Mouse (Mus musculus) hindbrain, embryonic 10.5 days (tissue): ENCODE measurements around the gene Nr4a3. TPM values are rescaled to one million over a fixed set of nuclear protein-coding genes. Genes with fewer than 3 reads are reported as not detected.

Source experiments
- DNase-seq: peaks from one replicate; pipeline ENCODE4 v3.0.0-alpha.2; 2017; ENCODE audit warnings: low spot score
- H3K27ac ChIP-seq: fragments of 300-500 bp; sonication (generic); 2 replicates; pipeline ENCODE4 v1.5.1; 2016; ENCODE audit warnings: mild to moderate bottlenecking, moderate library complexity
- H3K27me3 ChIP-seq: fragments of 300-500 bp; sonication (generic); 2 replicates; pipeline ENCODE4 v1.6.1; 2016; ENCODE audit warnings: mild to moderate bottlenecking; ENCODE audit not compliant: poor library complexity, insufficient read depth, severe bottlenecking
- H3K36me3 ChIP-seq: fragments of 300-500 bp; sonication (generic); 2 replicates; pipeline ENCODE4 v1.6.1; 2016; ENCODE audit warnings: mild to moderate bottlenecking, moderate library complexity
- H3K4me1 ChIP-seq: fragments of 300-500 bp; sonication (generic); replicated peaks from 2 replicates; pipeline ENCODE4 v1.6.1; 2016; ENCODE audit warnings: mild to moderate bottlenecking
- H3K4me3 ChIP-seq: fragments of 300-500 bp; sonication (generic); 2 replicates; pipeline ENCODE4 v1.5.1; 2016; ENCODE audit warnings: mild to moderate bottlenecking, moderate library complexity
- H3K9me3 ChIP-seq: fragments of 300-500 bp; sonication (generic); 2 replicates; pipeline ENCODE4 v1.6.1; 2016; ENCODE audit warnings: mild to moderate bottlenecking, moderate library complexity
- WGBS: fragments of 180-500 bp; shearing (Covaris S2); methylation state at CpG from one replicate; pipeline ENCODE4 v1.1.7; 2016; 5-methylcytosine and 5-hydroxymethylcytosine counted together
- polyA plus RNA-seq: library from polyadenylated mRNA; unstranded; fragments of >200 nt; fragmentation: Nextera tagmentation; extraction: Ambion mirVana; gene quantifications from 2 replicates; pipeline ENCODE4 v1.2.1, GENCODE M21; 2016

The Nr4a3 gene
- polyA plus RNA-seq, 1 experiment from 2014 or later, result 1.2 TPM

DNA sequence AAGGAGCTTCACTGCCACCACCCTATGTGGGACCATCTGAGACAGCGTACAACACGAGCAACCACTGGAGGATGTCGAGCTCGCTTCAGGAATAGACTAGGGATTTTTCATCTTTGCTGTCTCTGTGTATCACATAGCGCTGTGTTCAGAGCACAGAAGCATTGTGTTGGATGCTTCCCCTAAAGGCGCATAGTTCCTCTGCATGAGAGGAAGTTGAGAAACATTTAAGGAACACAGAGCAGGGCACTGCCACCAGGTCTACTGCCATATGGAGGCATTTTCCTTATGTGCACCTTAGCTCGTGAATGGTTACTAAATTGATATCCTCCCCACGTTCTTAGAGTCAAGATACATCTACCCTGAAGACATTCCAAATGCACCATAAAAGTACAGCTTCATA lies 55.3 kb downstream of the Nr4a3 start:
- 86% methylated on average over 8 of the region's 8 CpGs for WGBS
- H3K36me3 ChIP-seq, result no peaks in the 10 kb centered on the region
- no peak for DNase-seq
- H3K9me3 ChIP-seq, result no peaks in the 10 kb centered on the region
- H3K27me3 ChIP-seq, result no peaks in the 10 kb centered on the region
- H3K27ac ChIP-seq, result no peak overlapping the region
- H3K4me3 ChIP-seq, result no peak overlapping the region
- no peaks in the 10 kb centered on the region for H3K4me1 ChIP-seq

DNA sequence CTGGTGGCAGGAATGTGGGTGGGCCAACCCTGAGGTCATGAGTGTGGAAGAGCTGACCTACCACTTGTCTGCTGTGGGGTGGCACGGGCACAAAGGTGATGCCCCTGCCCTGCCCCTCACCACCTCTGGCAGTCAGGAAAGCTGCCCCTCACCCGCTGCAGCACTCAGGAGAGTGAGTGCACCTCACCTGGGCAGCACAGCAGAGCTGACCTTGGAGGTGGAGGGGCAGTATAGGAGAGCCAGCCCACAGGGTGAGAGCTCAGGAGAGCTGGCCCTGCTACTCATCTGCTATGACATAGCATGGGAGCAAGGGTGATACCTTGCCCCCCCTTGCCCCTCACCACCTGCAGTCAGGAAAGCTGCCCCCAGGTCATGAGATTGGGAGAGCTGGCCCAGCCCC lies 57.0 kb downstream of the Nr4a3 start:
- 75% methylated on average over 2 of the region's 2 CpGs for WGBS

DNA sequence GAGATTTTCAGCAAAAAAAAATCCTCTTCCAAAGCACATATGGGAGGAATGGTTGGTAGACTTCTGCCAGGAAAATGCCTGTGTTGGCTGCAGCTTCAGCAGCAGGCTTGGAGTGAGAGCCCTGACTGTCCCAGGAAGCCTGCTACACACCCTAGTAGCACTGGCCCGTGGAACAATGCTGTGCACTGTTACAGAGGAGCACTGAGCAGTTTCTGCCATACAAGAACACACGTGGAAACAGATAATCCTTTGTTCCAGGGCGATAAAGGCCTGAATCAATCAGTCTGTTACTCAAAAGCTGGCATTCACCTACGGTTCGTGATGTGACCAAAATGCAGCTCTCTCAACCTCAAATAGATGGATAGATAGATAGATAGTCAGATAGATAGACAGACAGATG lies 60.4 kb downstream of the Nr4a3 start:
- Histone ChIP-seq H3K27ac (no peak overlapping the region), H3K4me3 (no peak overlapping the region), H3K9me3 (no peaks in the 10 kb centered on the region), H3K4me1 (no peaks in the 10 kb centered on the region), H3K36me3 (no peaks in the 10 kb centered on the region), H3K27me3 (no peaks in the 10 kb centered on the region)
- WGBS, result 72% methylated on average over 5 of the region's 5 CpGs
- DNase-seq, result no peak

More for the DNA sequence above, 57.0 kb downstream of the Nr4a3 start:
- no peaks in the 10 kb centered on the region for H3K4me1 ChIP-seq
- H3K4me3 ChIP-seq, result no peak overlapping the region
- no peak overlapping the region for H3K27ac ChIP-seq
- H3K9me3 ChIP-seq, result no peaks in the 10 kb centered on the region
- no peak for DNase-seq
- no peaks in the 10 kb centered on the region for H3K36me3 ChIP-seq
- H3K27me3 ChIP-seq, result no peaks in the 10 kb centered on the region

DNA sequence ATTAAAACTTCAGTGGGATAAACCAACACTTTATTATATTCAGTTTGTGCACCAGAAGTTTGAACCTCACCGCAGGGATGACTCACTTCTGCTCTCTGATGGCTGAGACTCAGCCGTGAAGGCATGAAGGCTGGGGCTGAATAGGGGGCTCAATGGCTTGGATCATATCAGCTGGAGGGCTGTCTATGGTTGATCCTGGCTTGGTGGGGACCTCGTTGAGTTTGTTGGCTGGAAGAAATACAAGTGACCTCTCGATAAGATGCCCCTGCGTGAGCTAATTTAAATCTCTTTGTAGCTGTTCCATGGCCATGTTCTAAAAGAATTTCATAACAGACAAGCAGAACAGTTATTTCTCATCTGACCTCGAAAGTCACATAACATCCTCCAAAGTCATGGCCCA lies 62.1 kb downstream of the Nr4a3 start:
- 88% methylated on average over 6 of the region's 6 CpGs for WGBS
- no peak overlapping the region for H3K4me3 ChIP-seq
- H3K36me3 ChIP-seq, result no peaks in the 10 kb centered on the region
- no peaks in the 10 kb centered on the region for H3K4me1 ChIP-seq
- H3K27me3 ChIP-seq, result no peaks in the 10 kb centered on the region
- no peaks in the 10 kb centered on the region for H3K9me3 ChIP-seq
- DNase-seq, result no peak
- no peak overlapping the region for H3K27ac ChIP-seq

DNA sequence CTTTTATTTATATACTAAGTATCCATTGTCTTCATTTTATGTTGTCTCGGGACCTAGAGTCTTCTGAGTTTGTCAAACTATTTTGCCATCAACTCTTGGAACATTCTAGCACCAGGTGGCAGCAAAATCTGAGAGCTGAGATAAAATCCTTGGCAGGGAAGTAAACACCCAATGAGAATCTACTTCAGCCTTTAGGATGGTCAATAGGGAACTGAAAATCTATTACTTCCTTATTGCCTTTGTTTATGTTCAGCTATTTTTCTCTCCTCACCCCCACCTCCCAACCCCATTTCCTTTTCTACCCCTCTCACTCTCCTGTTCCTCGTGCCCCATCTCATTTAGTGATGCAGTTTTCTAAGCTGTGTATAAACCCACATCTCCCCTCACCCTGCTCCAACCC lies 63.6 kb downstream of the Nr4a3 start:
- WGBS, result 83% methylated on average over 2 of the region's 2 CpGs
- Histone ChIP-seq H3K36me3 (no peaks in the 10 kb centered on the region), H3K4me1 (no peaks in the 10 kb centered on the region), H3K27me3 (no peaks in the 10 kb centered on the region), H3K4me3 (no peak overlapping the region), H3K27ac (no peak overlapping the region), H3K9me3 (no peaks in the 10 kb centered on the region)
- no peak for DNase-seq

DNA sequence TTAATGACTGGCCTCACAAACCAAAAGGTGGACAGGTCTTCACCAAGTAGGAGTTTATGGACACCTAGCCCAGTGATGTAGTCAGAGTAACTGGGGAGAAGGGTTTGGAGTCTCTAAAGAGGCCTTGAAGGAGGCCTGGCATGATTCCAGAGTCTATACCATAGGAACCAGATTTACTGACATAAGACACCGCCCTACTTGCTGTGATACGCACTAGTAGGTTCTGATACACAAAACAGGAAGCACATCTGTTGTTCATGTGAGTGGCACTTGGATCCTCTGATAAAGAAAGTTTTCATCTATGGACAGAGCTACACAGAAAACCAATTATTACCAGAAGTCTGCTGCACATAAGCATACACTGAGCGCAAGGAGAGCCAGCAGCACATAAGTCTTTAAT lies 65.4 kb downstream of the Nr4a3 start:
- no peaks in the 10 kb centered on the region for H3K4me1 ChIP-seq
- no peaks in the 10 kb centered on the region for H3K9me3 ChIP-seq
- H3K27ac ChIP-seq, result no peak overlapping the region
- H3K36me3 ChIP-seq, result no peaks in the 10 kb centered on the region
- H3K4me3 ChIP-seq, result no peak overlapping the region
- H3K27me3 ChIP-seq, result no peaks in the 10 kb centered on the region
- DNase-seq, result no peak
- WGBS, result 93% methylated on average over 3 of the region's 3 CpGs

DNA sequence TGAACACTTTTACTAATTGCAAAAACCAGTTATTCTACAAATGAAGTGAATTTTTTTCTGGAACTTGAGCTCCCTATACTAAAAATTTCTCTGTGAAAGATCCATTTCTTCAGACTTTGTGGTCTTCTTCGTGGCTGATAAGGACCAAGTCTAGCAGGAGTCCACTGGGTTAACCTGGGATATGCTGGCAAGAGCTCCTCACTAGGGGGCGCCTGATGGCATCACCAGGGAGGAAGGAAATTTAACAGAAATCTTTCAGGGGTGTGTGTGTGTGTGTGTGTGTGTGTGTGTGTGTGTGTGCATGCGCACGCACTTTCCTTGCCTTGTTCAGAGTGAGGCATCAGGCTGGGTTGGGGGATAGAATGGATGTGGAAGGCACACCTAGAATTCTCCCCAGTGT lies 71.2 kb downstream of the Nr4a3 start:
- DNase-seq, result no peak
- Histone ChIP-seq H3K4me1 (no peaks in the 10 kb centered on the region), H3K27me3 (no peaks in the 10 kb centered on the region), H3K9me3 (no peaks in the 10 kb centered on the region), H3K4me3 (no peak overlapping the region), H3K36me3 (no peaks in the 10 kb centered on the region), H3K27ac (no peak overlapping the region)
- 67% methylated on average over 4 of the region's 4 CpGs for WGBS

DNA sequence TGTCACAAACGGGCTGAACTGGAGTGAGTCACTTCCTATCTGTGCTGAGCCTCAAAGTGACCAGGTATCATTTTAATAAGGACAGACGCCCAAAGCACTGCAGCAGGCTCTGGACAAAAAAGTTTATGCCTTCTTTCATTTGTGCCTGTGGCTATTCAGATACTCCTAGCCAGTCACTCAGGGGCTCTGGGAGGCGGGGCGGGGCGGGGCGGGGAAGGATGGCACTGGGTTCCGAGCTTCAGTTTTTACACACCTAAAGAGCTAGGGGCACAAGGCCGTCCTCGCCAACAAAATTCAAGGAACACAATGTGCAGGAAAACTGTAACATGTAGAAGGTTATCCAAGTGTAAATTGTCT lies 79.4 kb downstream of the Nr4a3 start:
- WGBS, result 4% methylated on average over 9 of the region's 9 CpGs

DNA sequence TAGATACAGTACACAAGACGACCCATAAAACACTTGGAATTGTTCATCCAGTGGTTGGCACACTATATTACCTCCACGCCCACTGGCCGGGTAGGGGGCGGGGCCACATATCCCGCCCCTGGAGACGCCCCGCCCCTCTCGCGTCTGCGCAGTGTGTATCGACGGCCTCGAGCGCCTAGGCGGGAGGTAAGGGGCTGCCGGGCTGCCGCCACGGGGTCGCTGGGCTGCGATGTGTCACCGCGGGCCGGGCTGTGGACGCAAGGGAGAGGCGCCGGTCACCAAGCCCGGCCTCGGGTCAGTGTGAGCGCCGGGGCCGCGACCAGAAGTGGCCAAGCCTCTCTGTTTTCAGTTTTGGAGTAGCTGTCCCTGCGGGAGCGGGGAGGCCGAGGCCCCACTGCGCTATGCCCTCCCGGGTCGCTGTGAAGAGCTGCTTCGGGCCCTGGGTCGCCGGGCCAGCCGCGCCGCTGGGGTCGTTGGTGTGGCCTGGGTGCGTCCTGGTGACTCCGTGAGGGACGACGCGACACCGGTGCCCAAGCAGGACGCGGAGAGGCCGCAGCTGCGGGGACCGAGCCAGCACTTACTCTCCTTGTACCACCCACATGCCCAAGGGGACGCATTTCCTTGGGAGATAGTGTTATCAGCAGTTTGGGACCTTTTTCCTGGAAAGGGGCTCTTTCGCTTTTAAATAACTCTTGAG lies 80.0 kb downstream of the Nr4a3 start, which contains the start of gene Stx17:
Stx17 (plus strand) TSS at position 143 of the 697 bp plus-strand sequence.
- H3K36me3 ChIP-seq, result no peaks in the 10 kb centered on the region
- H3K4me1 ChIP-seq, result peaks cover 11% of the 10 kb centered on the region; the same call in 1 of the 2 replicates
- DNase-seq, result peak; percentile 89
- 1% methylated on average over 58 of the region's 58 CpGs for WGBS
- H3K27ac ChIP-seq, result peak within 1 kb of the TSS; percentile 93
- H3K4me3 ChIP-seq, result peak within 1 kb of the TSS; percentile 74
- H3K27me3 ChIP-seq, result peaks cover 3% of the 10 kb centered on the region; the same call in 1 of the 2 replicates
- H3K9me3 ChIP-seq, result no peaks in the 10 kb centered on the region

More for the DNA sequence above, 79.4 kb downstream of the Nr4a3 start:
- Histone ChIP-seq H3K36me3 (no peaks in the 10 kb centered on the region), H3K27ac (peak overlapping the region; percentile 93; the same call in 1 of the 2 replicates), H3K9me3 (no peaks in the 10 kb centered on the region), H3K27me3 (peaks cover 3% of the 10 kb centered on the region; the same call in 1 of the 2 replicates), H3K4me3 (peak overlapping the region; percentile 74), H3K4me1 (peaks cover 11% of the 10 kb centered on the region; the same call in 1 of the 2 replicates)
- DNase-seq, result no peak

GRCm38 (mm10) chr4:48130314-48130713 lies 85.4 kb downstream of the Nr4a3 start:
- H3K27me3 ChIP-seq, result peaks cover 3% of the 10 kb centered on the region; the same call in 1 of the 2 replicates
- DNase-seq, result no peak
- peaks cover under 1% of the 10 kb centered on the region; the same call in 1 of the 2 replicates for H3K4me1 ChIP-seq
- no peaks in the 10 kb centered on the region for H3K36me3 ChIP-seq
- no peak overlapping the region for H3K4me3 ChIP-seq
- no peak overlapping the region for H3K27ac ChIP-seq
- H3K9me3 ChIP-seq, result no peaks in the 10 kb centered on the region
- WGBS, result 94% methylated on average over 6 of the region's 6 CpGs

DNA sequence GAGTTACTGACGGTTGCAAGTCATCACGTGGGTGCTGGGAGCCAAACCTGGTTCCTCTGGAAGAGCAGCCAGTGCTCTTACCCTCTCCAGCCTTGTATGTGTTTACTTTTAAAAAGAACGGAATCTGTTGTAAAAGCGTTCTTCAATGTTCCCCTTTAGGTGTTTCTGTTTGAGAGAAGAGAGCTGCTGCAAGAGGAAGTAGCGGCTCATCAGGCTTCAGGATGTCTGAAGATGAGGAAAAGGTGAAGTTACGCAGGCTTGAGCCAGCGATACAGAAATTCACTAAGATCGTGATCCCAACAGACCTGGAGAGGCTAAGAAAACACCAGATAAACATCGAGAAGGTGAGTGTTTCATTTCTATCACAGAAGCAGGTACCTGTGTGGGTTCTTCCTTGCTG lies 86.7 kb downstream of the Nr4a3 start:
- no peak overlapping the region for H3K4me3 ChIP-seq
- 94% methylated on average over 9 of the region's 9 CpGs for WGBS
- H3K27ac ChIP-seq, result no peak overlapping the region
- H3K4me1 ChIP-seq, result no peaks in the 10 kb centered on the region
- H3K27me3 ChIP-seq, result peaks cover 2% of the 10 kb centered on the region; the same call in 1 of the 2 replicates
- no peaks in the 10 kb centered on the region for H3K9me3 ChIP-seq
- H3K36me3 ChIP-seq, result no peaks in the 10 kb centered on the region
- DNase-seq, result no peak

DNA sequence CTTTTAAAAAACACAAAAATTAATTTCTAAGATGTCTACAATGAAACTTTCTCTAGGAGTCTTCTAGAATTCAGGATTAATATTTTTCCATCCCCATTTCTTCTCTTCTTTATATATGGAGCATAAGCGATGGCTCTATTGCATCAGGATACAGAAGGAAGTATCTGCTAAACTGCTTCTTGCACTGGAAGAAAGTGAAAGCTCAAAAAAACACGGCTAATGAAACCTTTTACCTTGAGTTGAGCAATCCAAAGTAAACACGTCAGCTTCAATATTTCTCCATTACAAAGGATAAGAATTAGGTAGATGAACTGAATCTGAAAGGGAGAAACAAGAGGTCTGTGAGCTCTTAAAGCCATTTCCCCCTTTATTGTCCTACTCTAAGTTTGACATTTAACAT lies 87.8 kb downstream of the Nr4a3 start:
- Histone ChIP-seq H3K27ac (no peak overlapping the region), H3K4me3 (no peak overlapping the region), H3K4me1 (no peaks in the 10 kb centered on the region), H3K27me3 (no peaks in the 10 kb centered on the region), H3K36me3 (no peaks in the 10 kb centered on the region), H3K9me3 (no peaks in the 10 kb centered on the region)
- 92% methylated on average over 3 of the region's 3 CpGs for WGBS
- no peak for DNase-seq
